Mouse (Mus musculus) WW6 (cell line): ENCODE results near the gene Pstpip1.
A peak's percentile ranks its signal among the peaks of the same experiment; 100 is the strongest.

Source experiments
- DNase-seq: peaks from one replicate; pipeline ENCODE4 v3.0.0-alpha.2; 2013; ENCODE audit warnings: low read depth, low spot score

Gene Pstpip1

GRCm38 (mm10) chr9:56089778-56090520, at the start of gene Pstpip1:
Gene Pstpip1 (plus strand): TSS chr9:56089962.
- DNase-seq: peak; percentile 38

- DNase-seq: peak; percentile 77
These were observed 48.2 kb upstream of the Pstpip1 start, which contains the start of gene Rcn2 for GRCm38 (mm10) chr9:56041372-56042180. Gene Rcn2 (plus strand): TSS chr9:56041845.

GRCm38 (mm10) chr9:56042181-56042621, 47.6 kb upstream of the Pstpip1 start:
- DNase-seq: no peak

- DNase-seq: no peak
These were observed 36.0 kb upstream of the Pstpip1 start for GRCm38 (mm10) chr9:56053796-56054195.

- no peak for DNase-seq
These were observed 33.6 kb upstream of the Pstpip1 start for GRCm38 (mm10) chr9:56056147-56056546.

GRCm38 (mm10) chr9:56062336-56062735, 27.4 kb upstream of the Pstpip1 start:
- DNase-seq: no peak

- no peak for DNase-seq
These were observed 24.8 kb upstream of the Pstpip1 start for GRCm38 (mm10) chr9:56065011-56065410.

GRCm38 (mm10) chr9:56067964-56068363, 21.8 kb upstream of the Pstpip1 start:
- no peak for DNase-seq

- no peak for DNase-seq
These were observed 21.1 kb upstream of the Pstpip1 start for GRCm38 (mm10) chr9:56068630-56069029.

GRCm38 (mm10) chr9:56072861-56073260, 16.9 kb upstream of the Pstpip1 start:
- no peak for DNase-seq

- DNase-seq: peak; percentile 42
These were observed 14.9 kb upstream of the Pstpip1 start for GRCm38 (mm10) chr9:56074863-56075262.

GRCm38 (mm10) chr9:56075264-56075663, 14.5 kb upstream of the Pstpip1 start:
- peak; percentile 83 for DNase-seq

- no peak for DNase-seq
These were observed 13.7 kb upstream of the Pstpip1 start for GRCm38 (mm10) chr9:56075901-56076620.

- DNase-seq: no peak
These were observed 10.2 kb upstream of the Pstpip1 start for GRCm38 (mm10) chr9:56079587-56079986.

GRCm38 (mm10) chr9:56086524-56086923, 3.2 kb upstream of the Pstpip1 start:
- DNase-seq: no peak

GRCm38 (mm10) chr9:56090546-56091225, 924 bp downstream of the Pstpip1 start:
- DNase-seq: no peak

GRCm38 (mm10) chr9:56092102-56092501, 2.3 kb downstream of the Pstpip1 start:
- DNase-seq: no peak

- DNase-seq: no peak
These were observed 8.0 kb downstream of the Pstpip1 start for GRCm38 (mm10) chr9:56097584-56098298.

- DNase-seq: no peak
These were observed 10.3 kb downstream of the Pstpip1 start for GRCm38 (mm10) chr9:56100041-56100522.

GRCm38 (mm10) chr9:56101022-56101421, 11.3 kb downstream of the Pstpip1 start:
- no peak for DNase-seq

GRCm38 (mm10) chr9:56104921-56105320, 15.2 kb downstream of the Pstpip1 start:
- DNase-seq: no peak
